Mouse (Mus musculus) regulatory T cell (primary cell): ENCODE measurements at regions not wholly inside any gene's neighbourhood (a gene's known extent, or its start where the extent isn't known, plus 50 kb on each side); places are given as distances from the start of the nearest gene placed in this dataset.
"Not testable (repeated sequence)": the region's sequence is repeated elsewhere in the genome, so short reads cannot be mapped to it uniquely, and the experiment has no call there.

Experiments
- in situ Hi-C: fragments of 300-600 bp; cut with MboI, MseI; formaldehyde crosslinking; loops from one replicate; pipeline ENCODE4 v1.15.1; 2025; ENCODE audit warnings: high pct_unique_total_duplicates

DNA sequence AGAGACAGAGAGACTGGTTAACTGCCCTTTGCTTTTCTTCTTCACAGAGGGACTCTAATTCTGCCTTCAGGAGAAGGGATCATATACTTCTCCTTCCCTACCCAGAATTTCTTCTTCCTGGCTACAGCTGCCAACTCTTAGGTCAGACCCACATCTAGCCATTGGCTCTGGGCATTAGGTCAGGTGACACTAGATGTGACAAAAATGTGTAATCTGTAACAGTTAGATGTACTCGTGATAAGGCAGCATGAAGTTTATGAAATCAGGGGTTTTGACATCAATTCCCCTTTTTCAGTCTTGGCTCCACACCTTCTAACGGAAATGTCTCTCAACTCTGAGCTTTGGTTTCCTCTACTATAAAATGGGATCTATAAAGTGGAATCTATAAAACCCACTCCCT is 428.4 kb downstream of the Bmper start:
- in situ Hi-C loops, result no loop called here

DNA sequence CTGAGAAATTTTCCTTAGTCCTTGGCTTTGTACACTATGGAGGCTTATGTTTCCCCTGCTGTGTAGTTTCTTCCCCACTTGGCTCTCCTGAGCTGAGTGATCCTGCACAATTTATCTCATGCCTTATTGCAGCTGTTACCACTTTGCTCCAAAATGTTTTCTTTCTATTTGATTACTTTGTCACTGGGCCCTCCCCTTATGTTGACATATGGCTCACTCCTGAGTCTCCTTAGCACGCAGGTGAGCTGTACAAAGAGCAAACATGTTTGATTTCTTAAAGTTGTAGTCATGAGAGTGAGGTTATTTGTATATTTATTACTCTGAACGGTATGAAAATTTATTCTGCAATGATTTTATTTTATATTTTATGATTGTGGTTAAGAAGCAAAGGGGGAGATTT is 430.2 kb downstream of the Bmper start:
- in situ Hi-C loops, result no loop called here

DNA sequence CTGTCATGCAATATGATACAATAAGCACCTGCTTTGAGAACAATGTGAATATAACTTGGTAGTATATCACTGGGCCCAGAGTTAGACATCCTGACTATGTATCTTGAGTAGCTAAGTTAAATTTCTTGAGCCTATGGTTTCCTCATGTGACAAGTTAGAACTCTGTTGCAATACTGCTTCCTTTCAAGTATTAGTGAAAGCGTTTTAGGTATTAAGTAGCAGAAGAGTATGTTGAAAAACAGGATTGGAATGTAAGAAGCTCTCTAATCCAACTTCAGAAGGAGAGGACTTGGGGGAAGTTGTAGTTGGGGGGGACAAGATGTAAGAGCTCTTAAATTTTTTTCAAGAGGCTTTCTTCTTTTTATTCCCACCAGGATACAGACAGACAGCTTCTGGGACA is 431.9 kb downstream of the Bmper start:
- in situ Hi-C loops, result no loop called here

DNA sequence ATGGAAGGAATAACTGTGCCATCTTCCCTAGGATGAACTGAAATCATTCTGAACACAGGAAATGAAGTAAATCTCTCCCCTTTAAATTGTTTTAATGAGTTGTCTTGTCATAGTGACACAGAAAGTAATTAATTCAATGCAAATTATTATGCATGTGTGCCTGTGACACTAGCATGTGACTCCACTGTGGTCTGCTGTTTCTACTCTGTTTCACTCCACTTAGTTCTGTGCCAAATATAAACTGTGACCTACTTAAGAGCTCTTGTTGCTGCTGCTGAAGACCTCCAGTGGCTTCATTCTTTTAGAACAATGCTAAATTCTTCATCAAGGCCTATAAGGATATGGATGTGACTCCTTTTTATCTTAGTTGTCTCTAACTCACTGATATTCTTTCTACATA is 431.8 kb upstream of the Npsr1 start:
- in situ Hi-C loops, result no loop called here

DNA sequence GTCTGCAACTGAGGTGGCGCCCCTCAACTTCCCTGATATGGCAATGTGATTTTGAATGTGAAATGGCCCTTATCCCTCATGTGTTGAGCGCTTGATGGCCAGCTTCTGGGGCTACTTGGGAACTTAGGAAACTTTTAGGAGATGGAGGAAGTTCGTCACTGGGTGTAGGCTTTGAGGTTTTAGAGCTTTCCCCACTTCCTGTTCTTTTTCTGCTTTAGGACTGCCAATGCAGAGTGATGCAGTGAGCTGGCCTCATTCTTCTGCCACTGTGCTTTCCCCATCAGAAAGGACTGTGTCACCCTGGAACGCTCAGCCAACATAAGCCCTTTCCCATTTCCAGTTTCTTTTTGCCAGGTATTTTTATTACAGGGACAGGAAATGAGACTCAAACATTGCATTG is 428.6 kb upstream of the Npsr1 start:
- in situ Hi-C loops, result no loop called here

DNA sequence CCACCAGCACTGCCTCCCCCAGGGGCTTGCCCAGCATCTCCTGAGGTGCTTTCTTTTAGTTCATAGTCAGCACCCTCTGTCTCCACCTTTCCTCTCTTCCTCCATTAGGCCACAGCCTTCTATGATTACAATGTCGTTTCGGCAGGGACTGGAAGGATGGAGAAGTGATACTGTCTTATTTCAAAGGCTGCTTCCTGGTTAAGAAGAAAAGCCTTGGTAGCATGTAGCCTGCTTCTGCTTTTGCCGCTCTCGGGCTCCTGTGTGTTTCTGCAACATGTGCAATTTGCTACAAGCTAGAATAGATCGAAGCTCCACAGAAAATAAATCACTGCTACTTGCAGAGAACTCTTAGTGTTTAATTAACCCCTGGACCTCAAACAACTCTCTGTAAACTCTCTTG is 427.2 kb upstream of the Npsr1 start:
- in situ Hi-C loops, result no loop called here

DNA sequence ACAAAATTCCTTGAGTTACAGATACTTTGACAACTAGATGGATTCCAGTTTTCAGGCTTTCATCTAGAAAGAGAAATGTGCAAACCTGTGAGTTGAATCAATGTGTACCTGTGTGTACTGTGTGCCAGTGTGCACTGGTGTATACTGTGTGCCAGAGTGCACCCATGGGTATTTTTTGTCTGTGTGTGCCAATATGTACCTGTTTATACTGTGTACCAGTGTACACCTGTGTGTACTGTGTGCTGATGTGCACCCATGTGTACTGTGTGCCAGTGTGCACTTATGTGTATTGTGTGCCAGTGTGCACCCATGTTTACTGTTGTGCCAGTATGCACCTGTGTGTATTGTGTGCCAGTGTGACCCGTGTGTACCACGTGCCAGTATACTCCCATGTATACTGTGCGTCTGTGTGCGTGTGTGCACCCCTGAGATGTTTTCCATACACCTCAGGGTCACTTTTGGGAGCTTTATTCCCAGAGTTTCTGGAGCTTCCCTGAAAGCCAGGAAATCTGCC is 424.4 kb upstream of the Npsr1 start:
- in situ Hi-C loops, result no loop called here

DNA sequence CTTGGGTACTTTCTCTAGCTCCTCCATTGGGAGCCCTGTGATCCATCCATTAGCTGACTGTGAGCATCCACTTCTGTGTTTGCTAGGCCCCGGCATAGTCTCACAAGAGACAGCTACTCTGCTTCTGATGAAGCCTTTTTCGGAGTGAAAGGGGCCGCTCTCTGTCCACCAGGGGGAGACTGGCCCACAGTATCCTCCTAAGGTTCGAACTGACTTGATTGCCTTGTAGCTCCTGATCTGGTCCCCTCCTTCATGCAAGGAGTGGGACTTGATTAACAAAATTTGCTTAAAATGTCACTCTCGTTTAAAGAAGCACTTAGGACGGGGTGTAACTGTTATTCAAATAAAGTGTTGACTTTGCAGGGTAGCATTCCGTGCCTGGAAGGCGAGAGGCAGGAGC is 423.0 kb upstream of the Npsr1 start:
- in situ Hi-C loops, result no loop called here

DNA sequence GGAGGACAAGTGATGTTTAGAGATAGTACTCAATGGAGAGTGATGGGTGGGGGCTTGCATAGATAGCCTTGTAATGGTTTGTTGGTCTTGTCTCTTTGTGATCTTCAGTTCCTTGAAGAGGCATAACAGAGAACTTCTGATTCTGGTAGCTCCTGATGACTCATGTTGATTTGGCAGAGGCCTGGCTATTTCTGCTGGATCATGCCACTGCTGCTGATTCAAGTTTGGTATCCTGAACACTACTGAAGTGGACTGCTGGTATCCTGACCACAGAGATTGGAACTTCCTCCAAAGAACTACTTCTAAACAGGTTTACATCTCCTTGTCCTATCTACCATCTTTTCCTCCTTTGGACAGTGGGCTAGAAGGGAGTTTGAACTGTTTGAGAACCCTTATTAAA is 408.3 kb upstream of the Npsr1 start:
- in situ Hi-C loops, result no loop called here

DNA sequence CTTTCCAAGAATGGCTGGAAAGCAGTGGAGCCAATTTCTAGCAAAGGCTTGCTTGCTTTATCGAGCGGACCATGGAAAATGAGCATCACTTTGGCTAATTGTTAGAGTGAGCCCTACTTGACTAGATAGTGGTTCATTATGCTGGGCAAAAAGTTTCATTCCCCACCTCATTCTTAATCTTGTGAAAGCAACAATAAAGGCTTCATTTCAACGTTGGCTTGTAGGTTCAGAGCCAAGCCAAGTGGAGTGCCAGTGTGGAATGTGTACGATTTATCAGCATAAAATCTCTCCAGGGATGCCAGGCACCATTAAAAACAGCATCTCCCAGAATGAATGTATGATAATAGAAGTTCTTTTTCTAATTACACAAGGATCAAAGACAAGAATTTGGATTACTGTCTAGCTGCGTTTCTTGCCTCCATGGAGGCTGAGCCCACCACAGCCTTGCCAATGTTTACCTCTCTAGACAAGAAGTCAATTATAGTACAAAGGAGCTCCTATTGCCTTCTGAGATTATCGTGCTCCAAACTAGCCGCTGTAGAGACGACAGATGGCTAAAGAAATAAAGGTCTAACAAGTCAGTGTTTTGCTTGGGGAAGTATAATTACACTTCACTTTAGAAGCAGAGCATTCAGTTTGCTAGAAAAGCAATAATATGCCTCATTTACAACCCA is 404.9 kb upstream of the Npsr1 start:
- in situ Hi-C loops, result no loop called here

DNA sequence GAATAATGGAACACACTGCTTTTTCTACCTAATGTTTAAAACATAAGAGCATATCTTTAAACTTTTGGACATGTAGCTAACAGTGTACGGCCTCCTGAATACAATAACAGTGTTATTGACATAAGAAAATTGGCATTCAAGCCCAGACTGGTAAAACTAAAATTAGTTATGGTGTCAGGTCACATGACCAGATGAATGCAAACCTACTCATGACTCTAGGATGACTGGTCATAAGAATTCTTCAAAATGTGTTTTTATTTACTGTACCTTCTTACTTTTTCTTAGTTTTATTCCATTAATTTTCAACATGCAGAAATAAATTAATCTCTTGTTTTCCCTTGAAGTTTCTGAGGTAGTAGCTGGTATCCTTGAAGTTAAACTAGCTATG is 404.4 kb upstream of the Npsr1 start:
- in situ Hi-C loops, result no loop called here

DNA sequence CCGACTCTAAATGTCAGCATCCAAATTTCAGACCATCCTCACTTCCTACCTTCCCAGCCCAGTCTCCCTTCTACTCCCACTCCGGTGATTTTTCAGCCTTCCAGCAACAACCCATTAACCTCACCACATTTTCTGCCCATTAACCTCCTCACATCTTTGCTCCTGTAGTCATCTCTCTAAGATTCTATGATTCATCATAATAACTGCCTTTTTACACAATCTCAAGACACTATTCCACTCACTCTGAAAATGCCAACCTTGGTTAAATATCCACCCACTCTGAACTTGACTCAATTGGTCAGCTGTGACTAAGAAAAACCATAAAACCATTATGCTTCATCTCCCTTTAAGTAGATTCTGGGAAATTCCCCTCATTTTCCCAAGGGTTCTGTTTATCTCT is 403.3 kb upstream of the Npsr1 start:
- in situ Hi-C loops, result no loop called here

DNA sequence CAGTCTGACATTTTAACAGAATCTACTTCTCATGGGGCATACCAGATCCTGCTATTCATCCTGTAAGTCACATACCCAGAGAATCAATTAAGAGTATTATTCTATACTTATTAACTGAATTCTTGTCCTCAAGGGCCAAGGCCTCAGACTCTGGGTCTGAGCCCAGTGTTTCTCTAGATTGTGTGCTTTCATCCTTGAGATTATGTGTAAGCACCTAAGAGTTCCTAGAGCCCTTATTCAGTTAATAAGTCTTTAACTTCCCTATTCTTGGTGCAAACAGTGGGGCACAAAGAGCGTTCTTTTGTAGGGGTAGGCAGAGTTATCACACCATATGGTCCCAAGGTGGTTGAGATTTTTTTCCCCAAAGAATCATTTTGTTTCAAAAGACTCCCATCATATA is 397.2 kb upstream of the Npsr1 start:
- in situ Hi-C loops, result no loop called here

DNA sequence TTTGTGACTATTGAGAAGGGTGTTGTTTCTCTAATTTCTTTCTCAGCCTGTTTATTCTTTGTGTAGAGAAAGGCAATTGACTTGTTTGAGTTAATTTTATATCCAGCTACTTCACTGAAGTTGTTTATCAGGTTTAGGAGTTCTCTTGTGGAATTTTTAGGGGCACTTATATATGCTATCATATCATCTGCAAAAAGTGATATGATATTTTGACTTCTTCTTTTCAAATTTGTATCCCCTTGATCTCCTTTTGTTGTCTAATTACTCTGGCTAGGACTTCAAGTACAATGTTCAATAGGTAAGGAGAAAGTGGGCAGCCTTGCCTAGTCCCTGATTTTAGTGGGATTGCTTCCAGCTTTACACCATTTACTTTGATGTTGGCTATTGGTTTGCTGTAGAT is 380.2 kb upstream of the Npsr1 start:
- in situ Hi-C loops, result not testable (repeated sequence)

DNA sequence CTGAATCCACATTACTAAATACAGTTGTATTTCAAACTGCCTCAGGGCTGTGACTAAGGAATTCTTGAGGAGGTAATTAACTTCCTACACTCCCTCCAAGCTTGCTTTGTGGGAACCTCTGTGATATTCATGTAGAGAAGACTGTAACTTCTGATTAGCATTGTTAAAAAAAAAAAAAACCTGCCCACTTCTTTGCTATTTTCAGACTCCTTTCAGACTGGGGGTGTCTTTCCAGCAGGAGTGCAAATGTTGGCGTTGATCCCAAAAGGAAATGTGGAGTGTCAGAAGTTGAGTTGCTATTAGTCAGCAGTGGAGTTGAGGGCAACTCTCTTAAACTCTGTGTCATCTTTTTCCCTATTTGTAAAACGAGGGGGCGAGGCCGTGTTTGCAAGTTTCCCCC is 369.0 kb upstream of the Npsr1 start:
- in situ Hi-C loops, result no loop called here

DNA sequence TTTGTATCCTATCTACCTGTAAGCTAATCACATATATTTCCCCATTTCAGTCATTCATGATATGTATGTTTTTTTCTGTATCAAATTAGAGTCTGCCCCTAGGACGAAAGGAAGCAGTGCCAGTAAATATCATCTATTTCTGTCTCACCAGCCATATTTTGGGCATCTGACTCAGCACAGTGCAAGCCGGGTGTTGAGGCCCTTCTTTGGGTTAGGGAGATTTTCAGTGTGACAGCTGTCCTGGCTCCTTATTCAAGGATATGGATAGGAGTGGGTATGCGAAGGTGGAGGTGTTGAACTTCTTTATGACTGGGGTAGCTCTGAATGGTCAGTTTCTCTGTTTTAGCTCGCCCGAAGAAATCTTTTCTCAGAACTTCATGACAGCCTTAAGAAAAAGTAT is 345.3 kb upstream of the Npsr1 start:
- in situ Hi-C loops, result loop anchor here (10.0 kb wide), 1 partner anchor 412 kb away; no protein-coding TSS in a partner anchor

DNA sequence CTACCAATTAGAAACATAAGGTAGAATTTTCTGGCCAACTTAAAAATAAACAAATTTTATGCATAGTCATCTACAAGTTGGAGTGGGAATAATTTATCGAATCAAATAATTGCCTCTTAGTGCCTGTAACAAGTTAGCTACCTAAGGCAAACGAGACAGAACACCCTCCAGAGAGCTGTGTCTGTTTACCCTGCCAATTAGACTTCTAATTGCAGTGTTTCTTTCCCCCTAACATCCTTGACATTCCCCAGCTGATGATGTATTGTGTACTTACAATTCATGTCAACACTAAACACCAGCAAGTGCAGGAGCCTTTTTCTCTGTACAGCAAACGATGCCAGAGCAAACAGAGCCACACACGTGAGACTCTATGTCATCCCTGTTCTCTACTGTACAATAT is 311.1 kb upstream of the Npsr1 start:
- in situ Hi-C loops, result no loop called here
